Mouse (Mus musculus): ENCODE data around the gene Rprd1b.

The Rprd1b gene

DNA sequence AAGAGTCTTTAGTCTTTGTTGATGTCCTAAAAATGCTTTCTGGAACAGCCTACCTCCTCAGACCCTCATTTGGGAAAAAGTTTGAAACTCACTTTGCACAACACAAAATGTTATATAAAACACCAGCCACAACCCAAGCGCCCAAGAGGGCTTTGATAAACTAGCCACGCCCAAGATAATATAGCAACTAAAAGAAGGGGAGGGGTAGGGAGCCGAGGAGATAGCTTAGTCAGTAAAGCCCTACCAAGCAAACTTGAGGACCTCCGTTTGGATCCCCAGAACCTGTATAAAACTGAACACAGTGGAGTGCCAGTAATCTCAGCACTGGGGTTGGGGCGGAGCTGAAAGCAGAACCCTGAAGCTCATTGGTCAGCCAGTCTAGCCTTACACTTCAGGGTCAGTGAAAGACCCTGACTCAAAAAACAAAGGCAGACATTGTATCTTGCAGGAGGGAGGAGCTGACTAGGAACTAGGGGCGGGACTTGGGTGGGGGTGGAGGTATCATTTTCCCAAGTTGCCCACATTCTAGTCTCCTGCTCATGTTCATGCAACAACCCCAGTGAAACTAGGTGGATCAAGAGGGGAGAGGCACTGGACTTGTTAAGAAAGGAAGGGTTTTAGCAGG, 124.5 kb downstream of the Rprd1b start:
- DNase-seq, result no peak

DNA sequence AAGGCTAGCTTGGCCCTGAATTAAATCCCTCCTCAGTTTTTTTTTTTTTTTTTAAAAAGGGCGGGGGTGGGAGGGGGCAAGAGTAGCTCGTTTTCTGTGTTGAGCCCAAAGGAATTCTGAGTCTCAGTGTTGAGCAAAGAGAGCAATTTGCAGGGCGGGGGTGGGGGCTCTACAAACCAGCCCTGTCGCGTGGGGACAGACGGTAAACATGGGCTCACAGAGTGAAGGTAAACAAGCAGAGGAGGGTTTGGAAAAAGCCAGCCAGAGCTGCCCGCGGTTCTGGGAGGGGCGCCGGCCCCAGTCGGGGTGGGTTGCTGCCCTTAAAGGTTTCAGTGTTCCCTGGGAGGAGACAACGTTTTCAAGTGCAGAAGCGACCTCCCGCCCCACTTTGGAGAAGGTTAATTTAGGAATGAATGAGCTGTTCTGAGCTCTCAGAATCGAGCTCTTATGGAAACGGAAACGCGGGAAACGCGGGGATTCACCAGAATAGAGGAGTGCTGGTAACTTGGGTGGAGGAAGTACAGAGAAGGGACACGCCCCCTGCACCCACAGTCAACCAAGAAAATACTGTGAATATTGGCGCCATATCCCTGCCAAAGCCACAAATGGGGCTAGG, 125.5 kb downstream of the Rprd1b start:
- no peak for DNase-seq

GRCm38 (mm10) chr2:158154641-158155040, 126.3 kb downstream of the Rprd1b start:
- DNase-seq, result no peak

DNA sequence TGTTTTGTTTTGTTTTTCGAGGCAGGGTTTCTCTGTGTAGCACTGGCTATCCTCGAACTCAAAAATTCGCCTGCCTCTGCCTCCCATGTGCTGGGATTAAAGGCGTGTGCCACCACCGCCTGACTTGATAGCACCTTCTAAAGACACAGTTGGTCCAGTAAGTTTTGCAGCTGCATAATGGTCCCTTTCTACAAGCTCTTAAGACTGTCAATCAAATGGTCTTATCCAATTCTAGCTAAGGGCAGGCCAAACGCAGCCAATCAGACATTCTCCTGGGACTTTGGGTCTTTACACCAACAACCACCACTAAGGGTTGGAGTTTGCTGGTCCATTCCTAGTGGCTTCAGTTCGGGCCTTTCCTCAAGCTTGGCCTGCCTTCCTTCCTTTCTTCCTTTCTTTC, 126.8 kb downstream of the Rprd1b start:
- DNase-seq, result no peak

DNA sequence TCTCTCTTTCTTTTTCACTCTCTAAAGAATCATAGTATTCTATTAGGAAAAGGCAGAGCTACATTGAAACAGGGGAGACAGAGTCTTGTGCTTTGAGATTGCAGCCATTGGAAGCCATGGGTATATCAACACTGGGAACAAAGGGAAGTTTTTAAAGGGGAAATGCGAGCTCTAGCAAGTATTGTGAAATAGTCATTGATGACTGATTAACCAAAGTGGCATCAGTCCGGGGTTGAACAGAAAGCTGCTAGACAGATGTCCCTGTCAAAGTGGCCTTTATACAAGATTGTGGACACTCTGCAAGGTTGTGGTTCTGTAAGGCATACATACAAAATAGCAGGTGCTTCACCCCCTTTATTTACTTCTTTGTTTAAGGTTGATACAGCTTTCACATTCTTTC, 127.3 kb downstream of the Rprd1b start:
- no peak for DNase-seq

GRCm38 (mm10) chr2:158156487-158156886, 128.2 kb downstream of the Rprd1b start:
- no peak for DNase-seq

- DNase-seq, result no peak
Observed at GRCm38 (mm10) chr2:158157654-158158053, 129.4 kb downstream of the Rprd1b start.

- DNase-seq, result no peak
Observed at GRCm38 (mm10) chr2:158159376-158160235, 131.3 kb downstream of the Rprd1b start.

DNA sequence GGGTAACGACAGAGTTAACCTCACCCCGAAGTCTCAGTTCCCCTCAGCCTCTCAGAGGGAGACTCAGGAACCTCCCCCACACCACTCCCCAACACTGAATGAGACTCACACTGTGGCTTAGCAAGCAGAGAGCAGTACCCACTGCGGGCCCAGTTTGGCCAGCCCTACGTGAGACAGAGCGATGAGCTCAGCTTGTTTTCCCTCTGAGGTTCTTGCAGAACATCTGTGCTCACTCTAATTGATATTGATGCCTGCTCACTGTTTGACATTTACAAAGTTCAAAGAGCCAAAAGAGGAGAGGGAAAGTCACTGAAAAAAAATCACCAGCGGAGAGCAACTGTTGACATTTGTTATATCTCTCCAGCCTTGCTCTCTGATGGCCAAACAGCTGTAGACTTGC, 133.5 kb downstream of the Rprd1b start:
- no peak for DNase-seq

- DNase-seq, result no peak
Observed at GRCm38 (mm10) chr2:158163034-158163433, 134.7 kb downstream of the Rprd1b start.

- no peak for DNase-seq
Observed at GRCm38 (mm10) chr2:158165776-158166175, 137.5 kb downstream of the Rprd1b start.

- no peak for DNase-seq
Observed at GRCm38 (mm10) chr2:158166628-158167027, 138.3 kb downstream of the Rprd1b start.

- DNase-seq, result no peak
Observed at GRCm38 (mm10) chr2:158167496-158168205, 139.4 kb downstream of the Rprd1b start.

- DNase-seq, result no peak
Observed at GRCm38 (mm10) chr2:158168741-158169211, 140.5 kb downstream of the Rprd1b start.

GRCm38 (mm10) chr2:158169351-158169750, 141.1 kb downstream of the Rprd1b start:
- DNase-seq, result no peak

DNA sequence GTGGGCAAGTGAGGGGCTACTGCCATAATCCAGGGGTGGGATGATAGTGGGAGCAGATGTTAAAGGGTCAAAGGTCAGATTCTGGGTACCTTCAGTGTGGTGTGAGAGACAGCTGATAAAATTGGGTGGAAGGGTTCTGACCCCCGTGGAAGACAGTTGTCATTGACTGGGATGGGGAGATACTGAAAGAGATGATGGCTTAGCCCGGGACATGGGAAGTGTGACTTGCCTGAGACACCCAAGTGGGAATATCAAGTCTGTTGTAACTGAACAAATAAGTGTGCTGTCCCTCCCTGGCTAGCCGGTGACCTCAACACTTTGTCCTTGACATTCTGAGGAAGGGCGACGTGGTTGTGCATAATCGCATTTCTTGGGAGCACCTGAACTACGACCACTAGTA, 141.5 kb downstream of the Rprd1b start:
- DNase-seq, result no peak

DNA sequence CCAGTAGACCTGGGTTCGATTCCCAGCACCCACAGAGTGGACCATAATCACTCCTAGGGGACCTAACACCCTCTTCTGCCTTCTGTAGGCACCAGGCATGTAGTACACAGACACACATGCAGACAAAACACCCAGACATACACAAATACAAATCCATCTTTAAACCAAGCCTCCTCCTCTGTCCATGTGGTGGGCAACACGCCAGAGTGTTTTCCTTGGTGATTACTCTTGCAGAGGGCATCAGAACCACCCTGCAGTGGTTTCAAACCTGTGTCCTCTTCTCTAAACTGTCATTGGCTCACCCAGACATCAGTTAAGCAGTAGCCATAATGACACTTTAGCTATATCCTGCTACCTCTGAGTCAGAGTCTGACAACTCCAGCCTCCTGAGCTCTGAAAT, 142.1 kb downstream of the Rprd1b start:
- no peak for DNase-seq

GRCm38 (mm10) chr2:158174438-158174837, 146.1 kb downstream of the Rprd1b start:
- DNase-seq, result no peak

GRCm38 (mm10) chr2:158174958-158175357, 146.7 kb downstream of the Rprd1b start:
- peak in 1 of 2 experiments; percentile 28 for DNase-seq

GRCm38 (mm10) chr2:158175433-158175832, 147.1 kb downstream of the Rprd1b start:
- no peak for DNase-seq

DNA sequence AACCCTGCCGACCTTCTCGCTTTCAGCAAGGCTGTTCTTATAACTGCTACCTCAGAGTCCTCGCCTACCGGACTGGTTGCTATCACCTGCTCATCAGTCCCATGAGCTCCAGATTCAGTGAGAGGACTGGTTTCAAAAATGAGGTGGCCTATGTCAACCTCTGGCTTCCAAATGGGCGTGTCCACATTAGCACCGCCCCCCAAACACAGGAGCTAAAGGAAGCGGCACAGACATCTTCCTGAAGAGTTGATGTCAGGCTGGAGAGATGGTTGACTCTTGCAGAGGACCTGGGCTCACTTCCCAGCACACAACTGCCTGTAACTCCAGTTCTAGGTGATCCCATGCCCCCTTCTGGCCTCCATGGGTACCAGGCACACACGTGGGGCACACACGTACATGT, 148.5 kb downstream of the Rprd1b start:
- DNase-seq, result no peak

DNA sequence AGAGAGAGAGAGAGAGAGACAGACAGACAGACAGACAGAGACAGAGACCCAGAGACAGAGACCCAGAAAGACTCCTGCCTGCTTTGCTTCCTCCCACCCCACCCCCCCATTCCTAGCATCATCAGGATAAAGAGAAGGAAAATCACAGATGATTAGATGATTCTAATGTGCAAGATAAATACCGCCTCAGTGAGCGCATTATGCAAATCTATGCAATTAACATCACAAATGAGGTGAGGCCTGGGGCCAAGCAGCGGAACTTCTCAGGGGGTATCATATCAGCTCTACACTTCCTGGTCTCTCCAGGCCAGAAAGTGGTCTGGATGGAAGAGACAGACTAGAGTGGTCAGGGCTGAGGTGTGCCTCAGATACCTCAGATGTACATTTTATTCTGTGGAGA, 149.3 kb downstream of the Rprd1b start:
- DNase-seq, result no peak

DNA sequence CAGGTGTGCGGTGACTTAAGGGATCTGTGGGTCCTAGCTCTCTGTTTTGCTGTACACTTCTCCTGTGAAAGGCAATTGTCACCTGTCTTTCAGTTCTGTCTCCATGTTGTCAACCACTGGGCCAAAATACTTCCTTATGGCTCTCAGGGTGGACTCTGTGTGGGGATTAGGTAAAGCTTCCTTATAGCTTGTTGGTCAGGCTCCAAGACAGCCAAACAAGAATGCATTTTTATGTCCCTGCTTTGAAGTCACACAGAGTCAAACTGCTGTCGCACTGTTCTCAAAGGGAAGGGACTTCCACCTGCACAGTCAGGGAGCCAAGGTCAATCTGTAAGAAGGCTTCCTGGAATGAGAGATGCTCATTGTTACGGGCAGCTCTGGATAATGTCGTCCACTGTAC, 149.8 kb downstream of the Rprd1b start:
- no peak for DNase-seq
